Mouse (Mus musculus) midbrain, embryonic 12.5 days (tissue): ENCODE results near the gene Dsn1. TPM values are rescaled to one million over a fixed set of nuclear protein-coding genes. Genes with fewer than 3 reads are reported as not detected.

Source experiments
- ATAC-seq: fragments of 200-750 bp; cut with Nextera tagmentation; 2 replicates; pipeline ENCODE4 v1.8.0; 2017; ENCODE audit warnings: low read depth, moderate TSS enrichment, moderate library complexity; ENCODE audit not compliant: low FRiP score
- H3K27ac ChIP-seq: fragments of 300-500 bp; sonication (generic); replicated peaks from 2 replicates; pipeline ENCODE4 v1.5.1; 2016; ENCODE audit warnings: mild to moderate bottlenecking
- H3K27me3 ChIP-seq: fragments of 300-500 bp; sonication (generic); 2 replicates; pipeline ENCODE4 v1.6.1; 2016; ENCODE audit warnings: mild to moderate bottlenecking
- H3K36me3 ChIP-seq: fragments of 300-500 bp; sonication (generic); 2 replicates; pipeline ENCODE4 v1.6.1; 2016
- H3K4me1 ChIP-seq: fragments of 300-500 bp; sonication (generic); 2 replicates; pipeline ENCODE4 v1.6.1; 2016
- H3K4me2 ChIP-seq: fragments of 300-500 bp; sonication (generic); replicated peaks from 2 replicates; pipeline ENCODE4 v1.6.1; 2016; ENCODE audit warnings: mild to moderate bottlenecking, moderate library complexity
- H3K4me3 ChIP-seq: fragments of 300-500 bp; sonication (generic); 2 replicates; pipeline ENCODE4 v1.5.1; 2016; ENCODE audit warnings: mild to moderate bottlenecking
- H3K9ac ChIP-seq: fragments of 300-500 bp; sonication (generic); replicated peaks from 2 replicates; pipeline ENCODE4 v1.6.1; 2016; ENCODE audit warnings: mild to moderate bottlenecking, moderate library complexity
- H3K9me3 ChIP-seq: fragments of 300-500 bp; sonication (generic); 2 replicates; pipeline ENCODE4 v1.6.1; 2016; ENCODE audit warnings: mild to moderate bottlenecking
- WGBS: fragments of 180-500 bp; shearing (Covaris S2); methylation state at CpG from one replicate; pipeline ENCODE4 v1.1.7; 2016; 5-methylcytosine and 5-hydroxymethylcytosine counted together
- polyA plus RNA-seq: library from polyadenylated mRNA; unstranded; fragments of >200 nt; fragmentation: Nextera tagmentation; extraction: Ambion mirVana; gene quantifications from 2 replicates; pipeline ENCODE4 v1.2.1, GENCODE M21; 2016

The Dsn1 gene
- polyA plus RNA-seq, 1 experiment from 2014 or later, result 44.5 TPM

- Histone ChIP-seq H3K9me3 (no peaks in the 10 kb centered on the region), H3K4me3 (no peak overlapping the region), H3K4me1 (peaks cover 13% of the 10 kb centered on the region), H3K27ac (no peak overlapping the region), H3K36me3 (no peaks in the 10 kb centered on the region), H3K27me3 (0 out of 2 replicates have a peak, but pooled peaks cover 2% of the 10 kb centered on the region), H3K4me2 (no peak overlapping the region), H3K9ac (no peak overlapping the region)
- ATAC-seq, result no peak
- WGBS, result 89% methylated on average over 3 of the region's 3 CpGs
Measured at GRCm38 (mm10) chr2:156987316-156987715, 19.6 kb downstream of the Dsn1 start.

GRCm38 (mm10) chr2:156982864-156983263, 24.1 kb downstream of the Dsn1 start:
- ATAC-seq, result no peak

GRCm38 (mm10) chr2:156981291-156981690, 25.7 kb downstream of the Dsn1 start:
- H3K36me3 ChIP-seq, result no peaks in the 10 kb centered on the region
- ATAC-seq, result no peak
- H3K4me2 ChIP-seq, result no peak overlapping the region
- 0 out of 2 replicates have a peak, but pooled peaks cover 4% of the 10 kb centered on the region for H3K4me1 ChIP-seq
- no peaks in the 10 kb centered on the region for H3K9me3 ChIP-seq
- no peaks in the 10 kb centered on the region for H3K27me3 ChIP-seq
- H3K9ac ChIP-seq, result no peak overlapping the region
- 87% methylated on average over 4 of the region's 4 CpGs for WGBS
- H3K27ac ChIP-seq, result no peak overlapping the region
- no peak overlapping the region for H3K4me3 ChIP-seq

More at GRCm38 (mm10) chr2:156982864-156983263, 24.1 kb downstream of the Dsn1 start:
- no peaks in the 10 kb centered on the region for H3K36me3 ChIP-seq
- no peak overlapping the region for H3K27ac ChIP-seq
- no peaks in the 10 kb centered on the region for H3K9me3 ChIP-seq
- no peak overlapping the region for H3K9ac ChIP-seq
- no peak overlapping the region for H3K4me2 ChIP-seq
- WGBS, result 78% methylated on average over 2 of the region's 2 CpGs
- no peaks in the 10 kb centered on the region for H3K4me1 ChIP-seq
- no peak overlapping the region for H3K4me3 ChIP-seq
- no peaks in the 10 kb centered on the region for H3K27me3 ChIP-seq

GRCm38 (mm10) chr2:156980059-156980458, 26.9 kb downstream of the Dsn1 start:
- no peak overlapping the region for H3K4me3 ChIP-seq
- ATAC-seq, result no peak
- 89% methylated on average over 2 of the region's 2 CpGs for WGBS
- no peaks in the 10 kb centered on the region for H3K36me3 ChIP-seq
- H3K9ac ChIP-seq, result no peak overlapping the region
- H3K4me2 ChIP-seq, result no peak overlapping the region
- no peak overlapping the region for H3K27ac ChIP-seq
- no peaks in the 10 kb centered on the region for H3K9me3 ChIP-seq
- 0 out of 2 replicates have a peak, but pooled peaks cover 4% of the 10 kb centered on the region for H3K4me1 ChIP-seq
- no peaks in the 10 kb centered on the region for H3K27me3 ChIP-seq

GRCm38 (mm10) chr2:156976711-156977110, 30.2 kb downstream of the Dsn1 start:
- H3K4me3 ChIP-seq, result no peak overlapping the region
- H3K4me1 ChIP-seq, result 0 out of 2 replicates have a peak, but pooled peaks cover 4% of the 10 kb centered on the region
- H3K27ac ChIP-seq, result no peak overlapping the region
- no peaks in the 10 kb centered on the region for H3K9me3 ChIP-seq
- no peak for ATAC-seq
- no peaks in the 10 kb centered on the region for H3K36me3 ChIP-seq
- no peaks in the 10 kb centered on the region for H3K27me3 ChIP-seq
- H3K4me2 ChIP-seq, result no peak overlapping the region
- H3K9ac ChIP-seq, result no peak overlapping the region

GRCm38 (mm10) chr2:156974967-156975366, 32.0 kb downstream of the Dsn1 start:
- Histone ChIP-seq H3K27me3 (no peaks in the 10 kb centered on the region), H3K36me3 (no peaks in the 10 kb centered on the region), H3K9ac (no peak overlapping the region), H3K4me2 (no peak overlapping the region), H3K4me3 (no peak overlapping the region), H3K27ac (no peak overlapping the region), H3K4me1 (0 out of 2 replicates have a peak, but pooled peaks cover 4% of the 10 kb centered on the region), H3K9me3 (no peaks in the 10 kb centered on the region)
- no peak for ATAC-seq
- 81% methylated on average over 2 of the region's 2 CpGs for WGBS

GRCm38 (mm10) chr2:156973316-156974100, 33.4 kb downstream of the Dsn1 start:
- no peak for ATAC-seq
- no peak overlapping the region for H3K4me3 ChIP-seq
- no peaks in the 10 kb centered on the region for H3K27me3 ChIP-seq
- no peak overlapping the region for H3K27ac ChIP-seq
- H3K4me2 ChIP-seq, result no peak overlapping the region
- H3K9ac ChIP-seq, result no peak overlapping the region
- H3K4me1 ChIP-seq, result 0 out of 2 replicates have a peak, but pooled peaks cover 4% of the 10 kb centered on the region
- H3K9me3 ChIP-seq, result no peaks in the 10 kb centered on the region
- 87% methylated on average over 5 of the region's 5 CpGs for WGBS
- H3K36me3 ChIP-seq, result no peaks in the 10 kb centered on the region

GRCm38 (mm10) chr2:156970253-156970652, 36.7 kb downstream of the Dsn1 start:
- H3K4me2 ChIP-seq, result no peak overlapping the region
- H3K4me3 ChIP-seq, result no peak overlapping the region
- H3K9me3 ChIP-seq, result no peaks in the 10 kb centered on the region
- H3K27ac ChIP-seq, result no peak overlapping the region
- no peak overlapping the region for H3K9ac ChIP-seq
- ATAC-seq, result no peak
- H3K4me1 ChIP-seq, result no peaks in the 10 kb centered on the region
- H3K27me3 ChIP-seq, result no peaks in the 10 kb centered on the region
- H3K36me3 ChIP-seq, result no peaks in the 10 kb centered on the region
- 86% methylated on average over 7 of the region's 7 CpGs for WGBS

GRCm38 (mm10) chr2:156968501-156968900, 38.5 kb downstream of the Dsn1 start:
- WGBS, result 78% methylated on average over 4 of the region's 4 CpGs
- no peak for ATAC-seq
- H3K27me3 ChIP-seq, result no peaks in the 10 kb centered on the region

GRCm38 (mm10) chr2:156967388-156967787, 39.6 kb downstream of the Dsn1 start:
- WGBS, result 86% methylated on average over 6 of the region's 6 CpGs
- H3K9ac ChIP-seq, result no peak overlapping the region
- H3K9me3 ChIP-seq, result no peaks in the 10 kb centered on the region
- H3K27me3 ChIP-seq, result no peaks in the 10 kb centered on the region
- no peak overlapping the region for H3K4me2 ChIP-seq
- H3K36me3 ChIP-seq, result no peaks in the 10 kb centered on the region
- no peak overlapping the region for H3K27ac ChIP-seq
- H3K4me3 ChIP-seq, result no peak overlapping the region
- ATAC-seq, result no peak
- H3K4me1 ChIP-seq, result no peaks in the 10 kb centered on the region

More at GRCm38 (mm10) chr2:156968501-156968900, 38.5 kb downstream of the Dsn1 start:
- Histone ChIP-seq H3K4me3 (no peak overlapping the region), H3K9ac (no peak overlapping the region), H3K27ac (no peak overlapping the region), H3K9me3 (no peaks in the 10 kb centered on the region), H3K4me1 (no peaks in the 10 kb centered on the region), H3K4me2 (no peak overlapping the region), H3K36me3 (no peaks in the 10 kb centered on the region)

- no peak for ATAC-seq
- H3K9ac ChIP-seq, result no peak overlapping the region
- WGBS, result 88% methylated on average over 7 of the region's 7 CpGs
- no peak overlapping the region for H3K4me2 ChIP-seq
- H3K4me3 ChIP-seq, result no peak overlapping the region
- no peak overlapping the region for H3K27ac ChIP-seq
- H3K27me3 ChIP-seq, result no peaks in the 10 kb centered on the region
- H3K9me3 ChIP-seq, result no peaks in the 10 kb centered on the region
- no peaks in the 10 kb centered on the region for H3K4me1 ChIP-seq
- H3K36me3 ChIP-seq, result no peaks in the 10 kb centered on the region
Measured at GRCm38 (mm10) chr2:156963891-156964290, 43.1 kb downstream of the Dsn1 start.

GRCm38 (mm10) chr2:156958496-156959252, 48.3 kb downstream of the Dsn1 start:
- Histone ChIP-seq H3K9ac (no peak overlapping the region), H3K4me2 (no peak overlapping the region), H3K4me3 (no peak overlapping the region), H3K27me3 (no peaks in the 10 kb centered on the region), H3K9me3 (no peaks in the 10 kb centered on the region), H3K36me3 (no peaks in the 10 kb centered on the region), H3K27ac (no peak overlapping the region), H3K4me1 (no peaks in the 10 kb centered on the region)
- 91% methylated on average over 9 of the region's 9 CpGs for WGBS
- no peak for ATAC-seq
